Mouse (Mus musculus) erythroblast, embryonic 14.5 days (primary cell): Measurements from ENCODE around the gene Unkl.

Experiments used
- GATA1 ChIP-seq: IDR thresholded peaks from 2 replicates; pipeline ENCODE4 v1.6.1; 2012; ENCODE audit warnings: low read length, inconsistent platforms, mixed read lengths
- TAL1 ChIP-seq: IDR thresholded peaks from 3 replicates; pipeline ENCODE4 v1.6.1; 2012; ENCODE audit warnings: low read length, inconsistent platforms, mixed read lengths

DNA sequence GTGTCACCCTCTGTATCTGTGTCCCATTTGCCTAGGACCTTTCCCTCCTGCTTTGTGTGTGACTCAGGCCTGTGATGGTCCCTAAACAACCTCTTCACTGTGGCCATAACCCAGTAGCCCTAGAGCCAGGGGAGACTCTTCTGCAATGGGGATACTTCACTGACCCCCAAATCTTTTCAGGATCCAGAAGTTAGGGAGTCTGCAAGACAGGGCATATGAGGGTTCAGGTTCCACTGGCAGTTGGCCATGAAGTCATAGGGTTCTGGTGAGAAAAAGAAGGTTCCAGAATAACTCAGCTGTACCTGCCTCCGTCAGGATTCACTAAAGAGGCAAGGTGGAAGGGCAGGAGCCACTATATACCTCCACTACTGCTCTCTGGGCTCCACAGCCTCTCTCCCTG, 26.0 kb upstream of the Unkl start, which contains the start of gene Ccdc154:
- no peak for TF ChIP-seq TAL1
- TF ChIP-seq GATA1 = no peak
